Mouse (Mus musculus) layer of hippocampus, adult 2 months (tissue): ENCODE results near the gene Jak3. TPM values are rescaled to one million over a fixed set of nuclear protein-coding genes. Genes with fewer than 3 reads are reported as not detected.
A peak's percentile ranks its signal among the peaks of the same experiment; 100 is the strongest.

ENCODE experiments used
- DNase-seq, 2 experiments: peaks; one replicate each; pipeline ENCODE4 v3.0.0; 2022; ENCODE audit warnings: low spot score in 2 of 2
- H3K27ac ChIP-seq: fragments of 200-600 bp; 2 replicates; pipeline ENCODE4 v1.8.1; 2022
- H3K4me3 ChIP-seq: fragments of 200-600 bp; 2 replicates; pipeline ENCODE4 v1.8.1; 2022; ENCODE audit warnings: mild to moderate bottlenecking
- CTCF ChIP-seq: fragments of 200-600 bp; conservative IDR thresholded peaks from 2 replicates; pipeline ENCODE4 v1.8.1; 2022; ENCODE audit warnings: antibody characterized with exemption, mild to moderate bottlenecking, moderate library complexity
- total RNA-seq, 2 experiments: library from RNA; stranded (reverse); gene quantifications; 2 replicates each; pipeline ENCODE4 v1.2.3; 2021

The Jak3 gene
- total RNA-seq, 2 experiments from 2014 or later = 5.3 TPM

- Histone ChIP-seq H3K4me3 (peak overlapping the region; percentile 87), H3K27ac (peak overlapping the region; percentile 98)
- TF ChIP-seq CTCF = no peak
- DNase-seq = no peak
Measured at GRCm38 (mm10) chr8:71670198-71670597, 5.9 kb upstream of the Jak3 start.

GRCm38 (mm10) chr8:71670621-71671548 lies 5.2 kb upstream of the Jak3 start:
- DNase-seq = peak; percentile 75 to 78
- peak overlapping the region; percentile 87 for H3K4me3 ChIP-seq
- H3K27ac ChIP-seq = peak overlapping the region; percentile 98
- TF ChIP-seq CTCF = no peak

- DNase-seq = peak; percentile 89 to 93
- Histone ChIP-seq H3K4me3 (peak within 1 kb of the TSS; percentile 87), H3K27ac (peak within 1 kb of the TSS; percentile 98)
- TF ChIP-seq CTCF = 0 out of 2 replicates have a peak, but pooled peaks have one; percentile 10
Measured at GRCm38 (mm10) chr8:71671549-71671965, 4.5 kb upstream of the Jak3 start, which contains the start of gene Unc13a. Unc13a (minus strand) TSS chr8:71671757.

- no peak for TF ChIP-seq CTCF
- peak overlapping the region; percentile 87 for H3K4me3 ChIP-seq
- peak overlapping the region; percentile 98 for H3K27ac ChIP-seq
- no peak for DNase-seq
Measured at GRCm38 (mm10) chr8:71672168-71672735, 3.8 kb upstream of the Jak3 start.

GRCm38 (mm10) chr8:71674071-71674470 lies 2.0 kb upstream of the Jak3 start:
- H3K4me3 ChIP-seq = no peak overlapping the region
- DNase-seq = peak in 1 of 2 experiments; percentile 63
- TF ChIP-seq CTCF = no peak
- peak overlapping the region; percentile 94; the same call in 1 of the 2 replicates for H3K27ac ChIP-seq

GRCm38 (mm10) chr8:71675456-71676019 lies 558 bp upstream of the Jak3 start:
- Histone ChIP-seq H3K4me3 (peak overlapping the region; percentile 80), H3K27ac (peak overlapping the region; percentile 94)
- no peak for TF ChIP-seq CTCF
- DNase-seq = no peak

GRCm38 (mm10) chr8:71676803-71677202 lies 707 bp downstream of the Jak3 start:
- Histone ChIP-seq H3K27ac (peak overlapping the region; percentile 94), H3K4me3 (peak overlapping the region; percentile 80)
- no peak for DNase-seq
- no peak for TF ChIP-seq CTCF

- DNase-seq = no peak
- no peak overlapping the region for H3K4me3 ChIP-seq
- no peak overlapping the region for H3K27ac ChIP-seq
- TF ChIP-seq CTCF = no peak
Measured at GRCm38 (mm10) chr8:71677555-71677954, 1.5 kb downstream of the Jak3 start.

GRCm38 (mm10) chr8:71678216-71678615 lies 2.1 kb downstream of the Jak3 start:
- no peak for DNase-seq
- no peak overlapping the region for H3K27ac ChIP-seq
- no peak for TF ChIP-seq CTCF
- H3K4me3 ChIP-seq = no peak overlapping the region

GRCm38 (mm10) chr8:71679116-71679515 lies 3.0 kb downstream of the Jak3 start:
- no peak overlapping the region for H3K4me3 ChIP-seq
- H3K27ac ChIP-seq = no peak overlapping the region
- DNase-seq = no peak
- no peak for TF ChIP-seq CTCF

- no peak overlapping the region for H3K27ac ChIP-seq
- H3K4me3 ChIP-seq = peak overlapping the region; percentile 36; the same call in 1 of the 2 replicates
- no peak for TF ChIP-seq CTCF
- no peak for DNase-seq
Measured at GRCm38 (mm10) chr8:71679550-71680168, 3.6 kb downstream of the Jak3 start.

- Histone ChIP-seq H3K27ac (no peak overlapping the region), H3K4me3 (no peak overlapping the region)
- TF ChIP-seq CTCF = no peak
- no peak for DNase-seq
Measured at GRCm38 (mm10) chr8:71680471-71680870, 4.4 kb downstream of the Jak3 start.

GRCm38 (mm10) chr8:71681369-71681915 lies 5.3 kb downstream of the Jak3 start:
- TF ChIP-seq CTCF = no peak
- Histone ChIP-seq H3K27ac (no peak overlapping the region), H3K4me3 (no peak overlapping the region)
- DNase-seq = no peak
